Mouse (Mus musculus) ES-Bruce4 (cell line): ENCODE data around the gene Cdt1. TPM values are rescaled to one million over a fixed set of nuclear protein-coding genes. Genes with fewer than 3 reads are reported as not detected.

Experiments used
- H3K27ac ChIP-seq: 2 replicates; pipeline ENCODE4 v1.5.1; 2012; ENCODE audit warnings: low read length, inconsistent platforms; ENCODE audit not compliant: insufficient read depth
- H3K27me3 ChIP-seq: 2 replicates; pipeline ENCODE4 v1.6.1; 2012; ENCODE audit warnings: mild to moderate bottlenecking, low read length, inconsistent platforms; ENCODE audit not compliant: control insufficient read depth, poor library complexity, insufficient read depth, severe bottlenecking
- H3K36me3 ChIP-seq: 2 replicates; pipeline ENCODE4 v1.6.1; 2012; ENCODE audit warnings: inconsistent platforms, mild to moderate bottlenecking, low read length, moderate library complexity; ENCODE audit not compliant: control insufficient read depth, poor library complexity, insufficient read depth, severe bottlenecking
- H3K4me1 ChIP-seq: one replicate; pipeline ENCODE4 v1.8.1; 2011; ENCODE audit warnings: low read length; ENCODE audit not compliant: control insufficient read depth, insufficient read depth
- H3K4me3 ChIP-seq: 2 replicates; pipeline ENCODE4 v1.5.1; 2011; ENCODE audit warnings: low read depth, mild to moderate bottlenecking, low read length
- H3K9ac ChIP-seq: 2 replicates; pipeline ENCODE4 v1.6.1; 2012; ENCODE audit warnings: low read depth, mild to moderate bottlenecking, inconsistent platforms; ENCODE audit not compliant: poor library complexity, severe bottlenecking
- H3K9me3 ChIP-seq: replicated peaks from 2 replicates; pipeline ENCODE4 v1.6.1; 2012; ENCODE audit warnings: mild to moderate bottlenecking, low read length, inconsistent platforms; ENCODE audit not compliant: control insufficient read depth, poor library complexity, insufficient read depth, severe bottlenecking
- CTCF ChIP-seq: IDR thresholded peaks from one replicate; pipeline ENCODE4 v1.8.1; 2011; ENCODE audit warnings: low read depth, low read length
- EP300 ChIP-seq: IDR thresholded peaks from 2 replicates; pipeline ENCODE4 v1.6.1; 2011; ENCODE audit warnings: low read depth, low read length; ENCODE audit not compliant: insufficient read depth
- POLR2A ChIP-seq: IDR thresholded peaks from one replicate; pipeline ENCODE4 v1.8.1; 2011; ENCODE audit warnings: low read length; ENCODE audit not compliant: insufficient read depth
- polyA plus RNA-seq: library from polyadenylated mRNA; stranded (reverse); fragments of >200 nt; gene quantifications from 2 replicates; pipeline ENCODE4 v1.2.4, GENCODE M21; 2011; ENCODE audit warnings: low read depth; ENCODE audit not compliant: missing spikeins, insufficient read depth, insufficient read length

Gene Cdt1
- polyA plus RNA-seq, 1 experiment: 68.6 TPM

GRCm38 (mm10) chr8:122618660-122619378, 51.0 kb downstream of the Cdt1 start:
- no peak overlapping the region for H3K27ac ChIP-seq
- H3K4me1 ChIP-seq: no peaks in the 10 kb centered on the region
- TF ChIP-seq EP300 (no peak), POLR2A (no peak), CTCF (no peak)
- H3K36me3 ChIP-seq: no peaks in the 10 kb centered on the region
- no peak overlapping the region for H3K4me3 ChIP-seq
- no peaks in the 10 kb centered on the region for H3K27me3 ChIP-seq
- H3K9me3 ChIP-seq: no peaks in the 10 kb centered on the region
- H3K9ac ChIP-seq: no peak overlapping the region

DNA sequence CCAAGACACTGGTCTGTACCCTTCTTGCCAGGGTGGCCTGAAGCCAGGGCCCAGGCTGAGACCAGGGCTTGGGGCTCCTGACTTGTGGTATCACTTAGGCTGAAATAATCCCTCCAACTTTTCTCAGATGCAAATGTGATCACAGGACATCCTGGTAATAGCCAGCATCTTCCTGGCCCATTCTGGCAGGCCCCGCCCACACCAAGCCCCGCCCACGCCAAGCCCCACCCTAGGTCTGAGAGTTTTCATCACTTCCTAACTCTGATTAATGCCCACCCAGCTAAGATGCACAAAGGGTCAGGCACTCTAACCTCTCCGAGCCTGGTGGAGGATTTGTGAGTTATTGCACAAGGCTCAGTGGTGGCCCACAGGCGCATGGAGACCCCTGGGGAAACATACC, 52.6 kb downstream of the Cdt1 start:
- no peak overlapping the region for H3K4me3 ChIP-seq
- H3K4me1 ChIP-seq: no peaks in the 10 kb centered on the region
- TF ChIP-seq POLR2A (no peak), EP300 (no peak), CTCF (no peak)
- no peak overlapping the region for H3K27ac ChIP-seq
- no peaks in the 10 kb centered on the region for H3K36me3 ChIP-seq
- no peaks in the 10 kb centered on the region for H3K27me3 ChIP-seq
- no peaks in the 10 kb centered on the region for H3K9me3 ChIP-seq
- no peak overlapping the region for H3K9ac ChIP-seq

- no peak within 1 kb of the TSS for H3K4me3 ChIP-seq
- TF ChIP-seq CTCF (no peak), EP300 (no peak), POLR2A (no peak)
- H3K4me1 ChIP-seq: no peaks in the 10 kb centered on the region
These were observed 54.9 kb downstream of the Cdt1 start, which contains the start of gene Pabpn1l for GRCm38 (mm10) chr8:122622727-122623126. TSS of gene Pabpn1l (minus strand) at chr8:122622739.

More at GRCm38 (mm10) chr8:122622727-122623126, 54.9 kb downstream of the Cdt1 start, which contains the start of gene Pabpn1l:
- Histone ChIP-seq H3K36me3 (no peaks in the 10 kb centered on the region), H3K9me3 (no peaks in the 10 kb centered on the region), H3K27ac (no peak within 1 kb of the TSS), H3K9ac (no peak within 1 kb of the TSS), H3K27me3 (no peaks in the 10 kb centered on the region)

Other genes with a start within 250 kb of the Cdt1 start
- gene Trhr2, start 207.3 kb upstream of the Cdt1 start, polyA plus RNA-seq: not detected in 2 replicates
- gene Zc3h18, start 191.4 kb upstream of the Cdt1 start, polyA plus RNA-seq: 67.1 and 67.2 TPM in 2 replicates
- not detected in 2 replicates for gene Il17c, start 146.0 kb upstream of the Cdt1 start, polyA plus RNA-seq
- gene Cyba, start 135.1 kb upstream of the Cdt1 start, polyA plus RNA-seq: 76.1 and 89.4 TPM in 2 replicates
- gene Mvd, start 124.6 kb upstream of the Cdt1 start, polyA plus RNA-seq: 60.4 and 61.6 TPM in 2 replicates
- 10.1 and 10.2 TPM in 2 replicates for gene Snai3, start 107.3 kb upstream of the Cdt1 start, polyA plus RNA-seq
- gene Rnf166, start 92.0 kb upstream of the Cdt1 start, polyA plus RNA-seq: 15.6 and 17.1 TPM in 2 replicates
- 40.0 and 44.2 TPM in 2 replicates for gene Ctu2, start 91.9 kb upstream of the Cdt1 start, polyA plus RNA-seq
- gene Piezo1, start 16.7 kb upstream of the Cdt1 start, polyA plus RNA-seq: 59.4 and 61.6 TPM in 2 replicates
- gene Aprt, start 8.9 kb downstream of the Cdt1 start, polyA plus RNA-seq: 325 and 344 TPM in 2 replicates
- gene Galns, start 43.4 kb downstream of the Cdt1 start, polyA plus RNA-seq: 11.9 and 12.8 TPM in 2 replicates
- 19.3 and 30.5 TPM in 2 replicates for gene Trappc2l, start 43.6 kb downstream of the Cdt1 start, polyA plus RNA-seq
- not detected in 2 replicates for gene Pabpn1l, start 54.7 kb downstream of the Cdt1 start, polyA plus RNA-seq
- 0.17 and 0.42 TPM in 2 replicates for gene Cbfa2t3, start 131.1 kb downstream of the Cdt1 start, polyA plus RNA-seq
- 9.7 and 11.4 TPM in 2 replicates for gene Acsf3, start 207.5 kb downstream of the Cdt1 start, polyA plus RNA-seq